8 mouse cellular contexts compared by ENCODE assay signal in genomic region chr13:102625171-102625835, GRCm38 (mm10).
DNase-seq lines count a peak whose midpoint lies in the region; ATAC-seq and TF ChIP-seq lines count a peak whose summit lies in the region.

No protein-coding gene starts in this region.

- no peaks in the 10 kb centered on the region for H3K27me3 ChIP-seq in kidney, adult 2 months (replicated peaks; ENCODE audit: control insufficient read depth, insufficient read depth, low read length)
- peaks cover 28% of the 10 kb centered on the region; the same call in 1 of the 2 replicates for H3K27me3 ChIP-seq in limb, embryonic 10.5 days (ENCODE audit: low read depth, poor library complexity, severe bottlenecking)
- no peaks in the 10 kb centered on the region for H3K27me3 ChIP-seq in neural tube, embryonic 15.5 days (replicated peaks)

- H3K36me3 ChIP-seq in kidney, adult 2 months (ENCODE audit: control insufficient read depth, insufficient read depth, low read length): no peaks in the 10 kb centered on the region
- no peaks in the 10 kb centered on the region for H3K36me3 ChIP-seq in limb, embryonic 10.5 days
- H3K36me3 ChIP-seq in neural tube, embryonic 15.5 days: no peaks in the 10 kb centered on the region

- WGBS in kidney, adult 2 months: 35% methylated on average over 8 of the region's 8 CpGs
- 14% methylated on average over 8 of the region's 8 CpGs for WGBS in limb, embryonic 10.5 days
- WGBS in neural tube, embryonic 15.5 days: 53% methylated on average over 8 of the region's 8 CpGs

- H3K9me3 ChIP-seq in limb, embryonic 10.5 days (replicated peaks): no peaks in the 10 kb centered on the region
- H3K9me3 ChIP-seq in neural tube, embryonic 15.5 days (replicated peaks): no peaks in the 10 kb centered on the region

- TF ChIP-seq CTCF in kidney, adult 2 months (conservative IDR thresholded peaks at IDR 0.05; ENCODE audit: insufficient read depth, insufficient read length, low read depth, low read length): 0 out of 2 replicates have a peak, but pooled peaks have one; percentile 14

- TF ChIP-seq POLR2A in kidney, adult 2 months (IDR thresholded peaks at IDR 0.05; ENCODE audit: low read depth, low read length): no peak

- no peak overlapping the region for H3K4me3 ChIP-seq in kidney, adult 2 months (ENCODE audit: insufficient read depth, low read depth, low read length)
- peak overlapping the region; percentile 13 for H3K4me3 ChIP-seq in limb, embryonic 10.5 days
- H3K4me3 ChIP-seq in neural tube, embryonic 15.5 days (replicated peaks): no peak overlapping the region

- no peak overlapping the region for H3K9ac ChIP-seq in neural tube, embryonic 15.5 days (replicated peaks)

- H3K4me2 ChIP-seq in neural tube, embryonic 15.5 days: no peak overlapping the region

- peak; percentile 38; the same call in 1 of the 2 replicates for ATAC-seq in neural tube, embryonic 15.5 days (ENCODE audit: low FRiP score)
- no peak for ATAC-seq in megakaryocyte, adult 5-6 weeks (ENCODE audit: poor library complexity, severe bottlenecking)

- H3K4me1 ChIP-seq in kidney, adult 2 months (ENCODE audit: control insufficient read depth, insufficient read depth, low read length): peaks cover 20% of the 10 kb centered on the region
- H3K4me1 ChIP-seq in limb, embryonic 10.5 days: peaks cover 35% of the 10 kb centered on the region
- H3K4me1 ChIP-seq in neural tube, embryonic 15.5 days: peaks cover 9% of the 10 kb centered on the region

- DNase-seq in gastrocnemius, adult 18-20 months (ENCODE audit: low spot score): peak; percentile 94
- DNase-seq in gastrocnemius, postnatal 10 days: no peak
- DNase-seq in embryo, embryonic 10 days (ENCODE audit: low spot score): peak; percentile 84
- peak; percentile 91 to 95 for DNase-seq in heart, adult 18-20 months
- peak; percentile 97 for DNase-seq in kidney, adult 2 months
- peak; percentile 85 for DNase-seq in limb, embryonic 10.5 days (ENCODE audit: low spot score)

- peak overlapping the region; percentile 75 for H3K27ac ChIP-seq in kidney, adult 2 months (ENCODE audit: insufficient read depth, low read depth, low read length)
- H3K27ac ChIP-seq in limb, embryonic 10.5 days: peak overlapping the region; percentile 77
- H3K27ac ChIP-seq in neural tube, embryonic 15.5 days (replicated peaks): peak overlapping the region; percentile 70; the same call in 1 of the 2 replicates
